Comparison of ENCODE assay signal across 7 mouse cellular contexts in genomic region chr15:25026786-25027461, GRCm38 (mm10).
A peak's percentile ranks its signal among the peaks of the same experiment; 100 is the strongest.
DNase-seq lines count a peak whose midpoint lies in the region; ATAC-seq lines count a peak whose summit lies in the region.

No protein-coding gene starts in this region.

- peaks cover 5% of the 10 kb centered on the region for H3K27me3 ChIP-seq in megakaryocyte, embryonic 14.5 days (replicated peaks)

- H3K9me3 ChIP-seq in megakaryocyte, embryonic 14.5 days: no peaks in the 10 kb centered on the region

- no peaks in the 10 kb centered on the region for H3K36me3 ChIP-seq in megakaryocyte, embryonic 14.5 days (replicated peaks; ENCODE audit: low read length)

- peak; percentile 61 for DNase-seq in left cerebral cortex, postnatal 4 days
- peak; percentile 55 to 61 for DNase-seq in right cerebral cortex, postnatal 10 days (ENCODE audit: low spot score in 2 of 2)
- no peak for DNase-seq in spleen, adult 12 weeks (ENCODE audit: low spot score)
- no peak for DNase-seq in thymus, postnatal 4 days

- H3K4me1 ChIP-seq in megakaryocyte, embryonic 14.5 days: no peaks in the 10 kb centered on the region

- H3K4me3 ChIP-seq in megakaryocyte, embryonic 14.5 days (replicated peaks): peak overlapping the region; percentile 19

- ATAC-seq in megakaryocyte, adult 5-6 weeks (ENCODE audit: poor library complexity, severe bottlenecking): no peak
- ATAC-seq in frontal cortex, adult (ENCODE audit: low TSS enrichment): peak; percentile 85

- intact Hi-C loops in left cerebral cortex, postnatal 4 days (cut with DNase I): loop anchor here (10.0 kb wide), 1 partner anchor 338 kb away; no protein-coding TSS in a partner anchor

Comparison
In these comparisons a context has a peak if more than half of its experiments do, and no peak if none do; other contexts are left out.
1. DNase-seq: peak in left cerebral cortex, postnatal 4 days (single experiment) and right cerebral cortex, postnatal 10 days (2 of 2); none in spleen, adult 12 weeks (single experiment) and thymus, postnatal 4 days (single experiment).